Mouse (Mus musculus) testis, adult 2 months (tissue): ENCODE data around the gene Cd4. TPM values are rescaled to one million over a fixed set of nuclear protein-coding genes. Genes with fewer than 3 reads are reported as not detected.

ENCODE experiments used
- H3K27ac ChIP-seq: fragments of 200-500 bp; 2 replicates; pipeline ENCODE4 v1.5.1; 2012; ENCODE audit warnings: low read depth, low read length; ENCODE audit not compliant: control insufficient read depth, insufficient read depth
- H3K27me3 ChIP-seq: fragments of 200-500 bp; 2 replicates; pipeline ENCODE4 v1.6.1; 2012; ENCODE audit warnings: mild to moderate bottlenecking, low read length, moderate library complexity; ENCODE audit not compliant: control insufficient read depth, insufficient read depth
- H3K36me3 ChIP-seq: fragments of 200-500 bp; 2 replicates; pipeline ENCODE4 v1.6.1; 2012; ENCODE audit warnings: mild to moderate bottlenecking, low read length; ENCODE audit not compliant: control insufficient read depth, insufficient read depth
- H3K4me1 ChIP-seq: fragments of 200-500 bp; 2 replicates; pipeline ENCODE4 v1.6.1; 2012; ENCODE audit warnings: low read length; ENCODE audit not compliant: control insufficient read depth, insufficient read depth
- H3K4me3 ChIP-seq: fragments of 200-500 bp; 2 replicates; pipeline ENCODE4 v1.5.1; 2012; ENCODE audit warnings: low read depth, mild to moderate bottlenecking, low read length, moderate library complexity, mixed read lengths; ENCODE audit not compliant: control insufficient read depth
- CTCF ChIP-seq: fragments of 200-500 bp; IDR thresholded peaks from 2 replicates; pipeline ENCODE4 v1.5.1; 2012; ENCODE audit warnings: low read depth, mild to moderate bottlenecking, inconsistent platforms, low read length, moderate library complexity; ENCODE audit not compliant: control insufficient read depth, insufficient read depth, insufficient replicate concordance
- POLR2A ChIP-seq: fragments of 200-500 bp; IDR thresholded peaks from 2 replicates; pipeline ENCODE4 v1.6.1; 2012; ENCODE audit warnings: low read depth, mild to moderate bottlenecking, inconsistent platforms, low read length, moderate library complexity; ENCODE audit not compliant: control insufficient read depth
- polyA plus RNA-seq: library from polyadenylated mRNA; depleted of rRNA; stranded (reverse); fragments of >200 nt; gene quantifications from 2 replicates; pipeline ENCODE4 v1.2.3, GENCODE M21; 2012

Cd4 gene
- polyA plus RNA-seq, 1 experiment: 0.67 TPM

DNA sequence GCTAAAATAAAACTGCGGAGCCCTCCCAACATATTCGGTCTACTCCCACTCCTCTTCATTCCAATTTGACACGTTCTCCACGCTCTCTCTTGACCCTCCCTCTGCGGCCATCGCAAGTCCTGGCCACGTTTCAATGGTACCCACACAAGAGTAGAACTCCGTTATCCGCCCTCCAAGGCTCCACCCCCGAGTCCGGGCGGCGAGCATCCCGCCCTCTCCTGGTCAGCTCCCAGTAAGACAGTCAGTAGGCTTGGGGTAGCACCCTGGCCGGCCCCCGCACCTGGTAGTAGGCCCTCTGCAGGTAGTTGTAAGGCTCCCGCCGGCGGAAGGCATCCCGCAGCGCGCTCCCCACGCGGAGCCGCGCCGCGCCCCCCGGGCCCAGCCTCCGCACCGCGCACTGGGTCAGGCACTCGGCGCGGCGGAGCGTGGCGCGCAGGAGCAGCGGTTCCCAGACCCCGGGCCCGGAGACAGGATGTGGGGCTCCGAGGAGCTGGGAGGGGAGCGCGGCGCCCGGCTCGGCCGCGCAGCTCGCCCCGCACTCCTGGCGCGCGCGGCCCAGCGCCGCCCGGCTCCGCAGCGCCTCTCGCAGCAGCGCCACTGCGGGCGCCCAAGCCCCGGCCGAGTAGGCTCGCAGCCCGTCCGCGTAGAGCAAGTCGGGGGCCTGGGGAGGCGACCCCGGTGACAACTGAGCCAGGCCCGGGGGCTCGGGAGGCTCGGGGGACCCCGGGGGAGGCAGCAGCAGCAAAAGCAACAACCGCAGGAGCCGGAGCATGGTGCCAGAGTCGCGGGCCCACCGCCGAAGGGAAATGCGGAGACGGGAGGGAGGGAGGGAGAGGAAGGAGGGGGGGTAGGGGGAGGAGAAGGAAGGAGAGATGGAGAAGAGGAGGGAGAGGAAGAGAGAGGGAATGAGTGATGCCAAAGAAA, 30.8 kb downstream of the Cd4 start, which contains the start of gene P3h3:
P3h3 (minus strand) TSS at position 837 of the 924 bp plus-strand sequence.
- H3K27me3 ChIP-seq: no peaks in the 10 kb centered on the region
- TF ChIP-seq CTCF: 0 out of 2 replicates have a peak, but pooled peaks have one; percentile 28
- no peak for TF ChIP-seq POLR2A
- H3K4me1 ChIP-seq: peaks cover 4% of the 10 kb centered on the region
- H3K36me3 ChIP-seq: no peaks in the 10 kb centered on the region
- H3K27ac ChIP-seq: no peak within 1 kb of the TSS
- peak within 1 kb of the TSS; percentile 75 for H3K4me3 ChIP-seq

DNA sequence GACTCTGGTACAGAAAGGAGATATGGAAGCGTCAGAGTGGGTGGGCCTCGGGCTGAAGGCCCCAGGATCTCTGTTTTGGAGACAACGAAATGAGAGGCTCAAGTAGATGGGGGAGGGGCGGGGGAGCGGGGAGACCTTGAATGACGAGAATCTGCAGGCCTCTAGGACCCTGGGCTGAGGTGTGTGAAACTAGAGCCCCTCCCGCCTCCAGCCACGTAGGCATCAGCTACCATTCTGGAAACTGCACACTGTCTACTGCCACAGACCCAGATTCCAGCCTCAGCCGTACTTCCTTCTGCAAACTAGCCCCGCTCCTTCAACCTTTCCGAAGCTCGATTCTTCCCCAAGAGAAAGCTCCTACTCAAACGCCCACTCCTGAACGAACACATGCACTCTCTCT, 31.7 kb downstream of the Cd4 start:
- Histone ChIP-seq H3K36me3 (no peaks in the 10 kb centered on the region), H3K27me3 (no peaks in the 10 kb centered on the region), H3K4me1 (peaks cover 4% of the 10 kb centered on the region), H3K27ac (no peak overlapping the region), H3K4me3 (no peak overlapping the region)
- TF ChIP-seq CTCF (no peak), POLR2A (no peak)

DNA sequence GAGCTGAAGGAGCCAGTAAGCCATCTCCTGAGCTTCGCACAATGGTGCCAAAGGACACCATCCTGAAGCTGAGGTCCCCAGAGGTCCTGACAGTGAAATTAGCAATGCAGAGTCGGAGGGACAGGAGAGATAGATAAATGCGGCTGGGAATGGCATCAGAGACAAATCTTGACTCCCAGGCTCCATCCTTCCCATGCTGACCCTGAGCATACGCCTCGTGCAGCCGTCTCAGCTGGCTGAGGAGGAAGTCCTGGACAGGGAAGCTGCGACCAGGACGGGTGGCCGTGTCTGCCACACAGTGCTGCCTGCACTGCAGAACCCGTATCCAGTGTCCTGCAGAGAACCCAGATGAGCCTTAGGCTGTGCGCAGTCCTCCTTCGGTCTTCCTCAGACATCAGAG, 33.4 kb downstream of the Cd4 start:
- TF ChIP-seq POLR2A (no peak), CTCF (no peak)
- Histone ChIP-seq H3K27me3 (no peaks in the 10 kb centered on the region), H3K4me1 (peaks cover 4% of the 10 kb centered on the region), H3K27ac (no peak overlapping the region), H3K36me3 (no peaks in the 10 kb centered on the region), H3K4me3 (no peak overlapping the region)

DNA sequence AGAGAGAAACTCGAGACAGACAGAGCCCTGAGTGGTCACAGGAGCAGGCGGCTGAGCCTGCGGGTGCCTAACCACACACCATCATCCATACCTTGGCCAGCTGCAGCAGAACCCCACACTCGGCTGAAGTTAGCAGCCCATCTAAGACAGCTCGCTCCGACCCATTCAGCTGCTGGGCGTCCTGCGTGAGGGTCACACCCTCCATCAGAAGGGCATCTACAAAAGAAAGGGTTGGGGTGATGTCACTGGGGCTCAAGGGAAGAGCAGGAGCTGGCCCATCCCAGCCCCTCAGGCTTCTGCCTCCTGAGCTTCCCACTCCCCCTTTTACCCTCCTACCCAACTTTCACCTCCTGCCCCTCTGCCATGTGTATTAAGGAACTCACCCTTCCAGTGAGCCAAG, 37.5 kb downstream of the Cd4 start:
- Histone ChIP-seq H3K4me3 (no peak overlapping the region), H3K36me3 (no peaks in the 10 kb centered on the region), H3K27ac (no peak overlapping the region), H3K27me3 (no peaks in the 10 kb centered on the region), H3K4me1 (peaks cover 3% of the 10 kb centered on the region; the same call in 1 of the 2 replicates)
- TF ChIP-seq CTCF (no peak), POLR2A (no peak)

DNA sequence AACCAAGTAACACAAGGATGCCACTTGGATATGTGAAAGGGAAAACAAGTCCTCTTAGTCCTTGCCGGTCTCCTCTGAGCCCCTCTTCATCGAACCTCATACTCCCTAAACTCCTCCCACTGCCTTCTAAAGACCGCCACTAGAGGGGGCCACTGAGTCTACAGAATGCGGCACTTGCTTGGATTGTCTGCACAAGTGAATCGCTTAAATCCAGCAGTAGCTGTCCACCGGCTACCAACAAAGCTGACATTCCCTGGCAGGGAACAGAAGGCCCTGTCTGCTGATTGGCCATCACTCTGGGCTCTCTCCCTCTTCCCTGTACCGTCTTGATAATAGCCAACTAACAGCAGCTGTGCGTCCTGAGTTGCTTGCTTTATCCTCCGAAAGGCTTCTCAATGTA, 40.7 kb downstream of the Cd4 start:
- no peak overlapping the region for H3K4me3 ChIP-seq
- peak; percentile 91 for TF ChIP-seq CTCF
- TF ChIP-seq POLR2A: no peak

DNA sequence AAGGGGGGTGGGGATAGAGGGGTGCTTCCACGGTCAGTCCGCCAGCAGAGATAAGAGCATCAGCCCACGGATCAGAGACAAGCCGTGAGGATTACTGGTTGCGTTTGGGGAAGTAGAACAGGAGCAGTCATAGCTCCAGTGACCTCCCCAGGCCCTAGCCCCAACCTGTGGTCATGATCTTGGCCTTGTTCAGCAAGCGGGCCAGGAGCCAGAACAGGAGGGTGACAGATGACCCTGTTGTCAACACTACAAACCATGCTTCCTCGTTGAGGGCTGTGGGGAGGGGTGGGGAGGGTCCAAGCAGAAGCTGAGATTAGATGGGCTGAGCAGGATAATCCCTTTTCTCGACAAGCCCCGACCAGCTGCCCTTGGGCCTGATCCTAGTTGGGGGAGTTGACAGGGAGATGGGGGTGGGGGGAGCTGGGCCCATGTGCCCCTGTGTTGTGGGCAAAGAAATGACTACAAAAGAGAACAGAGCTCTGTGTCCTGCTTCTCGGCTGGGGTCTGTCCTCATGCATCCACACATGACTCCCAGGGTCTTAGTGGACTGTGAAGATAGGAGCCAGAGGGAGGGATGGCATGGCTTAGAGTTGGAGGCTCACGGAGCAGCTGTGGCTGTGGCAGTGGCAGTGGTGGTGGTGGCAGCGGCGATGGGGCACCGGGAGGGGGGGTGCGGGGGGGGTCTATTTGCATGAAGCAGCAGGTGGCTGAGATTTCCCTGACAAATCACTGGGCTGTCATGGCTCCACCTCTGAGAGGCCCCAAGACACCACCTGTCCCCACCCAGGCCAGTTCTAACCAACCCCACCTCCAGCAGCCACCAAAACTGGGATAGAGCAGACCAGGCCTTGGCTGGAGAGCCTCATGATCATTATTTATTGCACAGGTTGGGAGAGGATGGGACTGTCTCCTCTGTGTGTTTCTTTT, 47.5 kb downstream of the Cd4 start, which contains the start of gene Gnb3:
Gnb3 (minus strand) TSS at position 35 of the 927 bp plus-strand sequence.
- no peaks in the 10 kb centered on the region for H3K36me3 ChIP-seq
- no peak for TF ChIP-seq CTCF
- TF ChIP-seq POLR2A: no peak
- no peaks in the 10 kb centered on the region for H3K27me3 ChIP-seq
- no peaks in the 10 kb centered on the region for H3K4me1 ChIP-seq
- no peak within 1 kb of the TSS for H3K4me3 ChIP-seq
- H3K27ac ChIP-seq: no peak within 1 kb of the TSS

More for the DNA sequence above, 40.7 kb downstream of the Cd4 start:
- Histone ChIP-seq H3K36me3 (no peaks in the 10 kb centered on the region), H3K27ac (no peak overlapping the region), H3K27me3 (no peaks in the 10 kb centered on the region), H3K4me1 (peaks cover 3% of the 10 kb centered on the region; the same call in 1 of the 2 replicates)
